Mouse (Mus musculus) testis, adult 2 months (tissue): ENCODE data around the gene Mmp1b.

Experiments
- CTCF ChIP-seq: fragments of 200-500 bp; IDR thresholded peaks from 2 replicates; pipeline ENCODE4 v1.5.1; 2012; ENCODE audit warnings: low read depth, mild to moderate bottlenecking, inconsistent platforms, low read length, moderate library complexity; ENCODE audit not compliant: control insufficient read depth, insufficient read depth, insufficient replicate concordance
- POLR2A ChIP-seq: fragments of 200-500 bp; IDR thresholded peaks from 2 replicates; pipeline ENCODE4 v1.6.1; 2012; ENCODE audit warnings: low read depth, mild to moderate bottlenecking, inconsistent platforms, low read length, moderate library complexity; ENCODE audit not compliant: control insufficient read depth

DNA sequence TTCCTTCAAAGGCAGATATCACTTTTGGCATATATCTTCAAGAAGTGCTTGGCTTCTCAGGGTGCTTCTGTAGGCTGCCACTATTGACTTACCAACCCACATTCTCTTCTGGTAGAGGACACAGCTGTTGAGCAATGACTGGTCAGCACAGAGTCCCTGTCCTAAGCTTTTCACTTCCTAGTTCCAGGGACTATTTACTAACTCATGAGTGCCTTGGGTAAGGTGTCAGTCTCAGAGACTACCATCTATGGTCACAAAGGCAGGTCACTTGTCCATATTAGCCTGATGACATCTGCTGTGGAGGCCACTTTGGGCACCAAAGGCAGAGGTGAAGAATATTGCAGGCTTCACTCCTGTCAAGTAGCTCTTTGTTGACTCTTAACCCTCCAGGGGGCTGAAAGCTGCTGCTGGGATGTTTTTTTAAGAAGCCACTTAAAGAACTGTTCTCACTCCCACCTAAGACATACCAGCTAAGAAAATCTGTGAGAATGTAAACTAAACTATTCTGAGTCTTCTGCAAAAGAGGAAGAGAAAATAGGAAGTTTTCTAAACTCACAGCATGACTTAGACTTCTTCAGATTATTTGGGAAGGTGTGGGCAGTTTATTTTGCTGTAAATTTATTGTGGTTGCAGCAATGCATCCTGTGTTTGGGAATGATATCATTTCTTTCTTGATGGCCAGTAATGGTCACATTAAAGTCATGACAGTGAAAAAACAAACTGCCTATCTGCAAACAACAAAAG, 50.9 kb downstream of the Mmp1b start:
- TF ChIP-seq CTCF (no peak), POLR2A (no peak)
